Mouse (Mus musculus): ENCODE measurements around the gene Ctps. TPM values are rescaled to one million over a fixed set of nuclear protein-coding genes. Genes with fewer than 3 reads are reported as not detected.
"Not testable (repeated sequence)": the region's sequence is repeated elsewhere in the genome, so short reads cannot be mapped to it uniquely, and the experiment has no call there.

The Ctps gene
- polyA plus RNA-seq, 1 experiment = 33.8 TPM

GRCm38 (mm10) chr4:120602669-120603068 is 32.6 kb upstream of the Ctps start:
- Histone ChIP-seq H3K4me3 (ENCODE audit: insufficient read depth, low read length) (no peak overlapping the region), H3K4me1 (ENCODE audit: control insufficient read depth, insufficient read depth, low read length) (no peaks in the 10 kb centered on the region; the same call in 1 of the 2 replicates), H3K27ac (ENCODE audit: insufficient read depth, low read length) (no peak overlapping the region)
- TF ChIP-seq CTCF (IDR thresholded peaks at IDR 0.05; ENCODE audit: extremely low read depth, insufficient read depth, low read length) (no peak), POLR2A (IDR thresholded peaks at IDR 0.05; ENCODE audit: extremely low read depth, insufficient read depth, low read length) (no peak)

DNA sequence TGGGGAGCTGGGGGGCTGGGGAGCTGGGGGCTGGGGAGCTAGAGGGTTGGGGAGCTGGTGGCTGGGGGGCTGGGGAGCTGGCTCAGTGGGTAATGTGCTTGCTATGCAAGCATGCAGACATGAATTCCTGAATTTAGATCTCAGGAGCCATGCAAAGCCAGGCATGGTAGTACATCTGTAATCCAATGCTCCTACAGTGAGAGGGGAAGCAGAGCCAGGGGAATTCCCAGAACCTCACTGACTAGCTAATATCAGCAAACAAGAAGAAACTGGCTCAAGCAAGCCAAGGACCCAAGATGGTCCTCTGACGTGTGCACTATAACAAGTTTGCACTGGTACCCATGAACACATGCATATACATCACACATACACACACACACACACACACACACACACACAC is 31.7 kb upstream of the Ctps start:
- TF ChIP-seq CTCF (IDR thresholded peaks at IDR 0.05; ENCODE audit: extremely low read depth, insufficient read depth, low read length) (no peak), POLR2A (IDR thresholded peaks at IDR 0.05; ENCODE audit: extremely low read depth, insufficient read depth, low read length) (no peak)
- H3K4me1 ChIP-seq (ENCODE audit: control insufficient read depth, insufficient read depth, low read length) = no peaks in the 10 kb centered on the region; the same call in 1 of the 2 replicates
- no peak overlapping the region for H3K4me3 ChIP-seq (ENCODE audit: insufficient read depth, low read length)
- H3K27ac ChIP-seq (ENCODE audit: insufficient read depth, low read length) = no peak overlapping the region

DNA sequence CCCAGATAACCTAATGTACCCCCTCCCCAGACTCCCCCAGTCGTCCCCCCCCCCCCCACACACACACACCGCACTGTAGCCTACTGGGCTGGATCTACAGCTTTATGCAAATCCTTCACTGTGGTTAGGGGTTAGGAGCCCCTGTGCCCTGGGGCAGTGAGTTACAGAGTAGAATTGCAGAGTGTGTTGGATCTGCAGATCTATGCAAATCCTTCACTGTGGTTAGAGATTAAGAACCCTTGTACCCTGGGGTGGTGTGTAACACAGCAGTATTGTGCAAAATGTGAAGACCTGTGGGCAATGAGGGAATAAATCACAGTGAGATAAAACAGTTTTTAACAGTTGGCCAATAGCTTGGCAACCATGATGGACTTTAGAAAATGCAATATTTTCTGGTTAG is 28.8 kb upstream of the Ctps start:
- TF ChIP-seq POLR2A (IDR thresholded peaks at IDR 0.05; ENCODE audit: extremely low read depth, insufficient read depth, low read length) (no peak), CTCF (IDR thresholded peaks at IDR 0.05; ENCODE audit: extremely low read depth, insufficient read depth, low read length) (no peak)
- Histone ChIP-seq H3K4me3 (ENCODE audit: insufficient read depth, low read length) (no peak overlapping the region), H3K27ac (ENCODE audit: insufficient read depth, low read length) (no peak overlapping the region), H3K4me1 (ENCODE audit: control insufficient read depth, insufficient read depth, low read length) (no peaks in the 10 kb centered on the region)

- not testable (repeated sequence) for H3K4me3 ChIP-seq (ENCODE audit: insufficient read depth, low read length); H3K27ac ChIP-seq (ENCODE audit: insufficient read depth, low read length); H3K4me1 ChIP-seq (ENCODE audit: control insufficient read depth, insufficient read depth, low read length)
Observed at GRCm38 (mm10) chr4:120596210-120596609, 26.1 kb upstream of the Ctps start.

- no peak overlapping the region for H3K4me3 ChIP-seq (ENCODE audit: insufficient read depth, low read length)
- no peaks in the 10 kb centered on the region; the same call in 1 of the 2 replicates for H3K4me1 ChIP-seq (ENCODE audit: control insufficient read depth, insufficient read depth, low read length)
- TF ChIP-seq CTCF (IDR thresholded peaks at IDR 0.05; ENCODE audit: extremely low read depth, insufficient read depth, low read length) (no peak), POLR2A (IDR thresholded peaks at IDR 0.05; ENCODE audit: extremely low read depth, insufficient read depth, low read length) (no peak)
- H3K27ac ChIP-seq (ENCODE audit: insufficient read depth, low read length) = no peak overlapping the region
Observed at GRCm38 (mm10) chr4:120590973-120591372, 20.9 kb upstream of the Ctps start.

DNA sequence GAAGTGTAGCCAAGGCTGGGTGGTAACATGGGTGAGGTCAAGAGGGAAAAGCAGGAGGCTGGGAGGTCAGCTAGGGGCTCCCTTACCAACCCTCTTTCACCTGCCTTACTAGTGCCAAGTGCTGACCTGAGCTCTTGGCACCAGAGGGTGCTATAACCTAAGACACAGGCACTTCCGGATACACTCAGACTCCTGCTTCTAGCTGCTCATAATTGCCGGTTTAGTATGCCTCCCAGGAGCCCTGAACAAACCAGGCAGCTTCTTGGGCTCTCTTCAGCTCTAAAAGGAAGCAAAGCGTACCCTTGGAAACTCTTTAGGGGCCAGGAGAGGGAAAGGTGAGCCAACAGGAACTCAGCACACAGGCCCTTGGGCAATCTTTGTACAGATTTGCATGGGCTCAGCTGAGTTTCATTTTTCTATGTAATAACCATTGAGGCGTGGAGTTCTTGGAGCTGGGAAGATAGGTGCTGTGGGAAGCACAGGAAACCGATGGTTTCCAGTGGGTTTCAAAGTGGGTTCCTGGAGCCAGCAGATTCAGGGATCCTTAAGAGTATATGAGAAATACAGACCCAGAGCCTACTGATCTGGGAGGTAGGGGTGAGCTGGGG is 19.8 kb upstream of the Ctps start:
- Histone ChIP-seq H3K4me1 (ENCODE audit: control insufficient read depth, insufficient read depth, low read length) (no peaks in the 10 kb centered on the region; the same call in 1 of the 2 replicates), H3K27ac (ENCODE audit: insufficient read depth, low read length) (no peak overlapping the region), H3K4me3 (ENCODE audit: insufficient read depth, low read length) (no peak overlapping the region)
- peak; percentile 99 for TF ChIP-seq CTCF (IDR thresholded peaks at IDR 0.05; ENCODE audit: extremely low read depth, insufficient read depth, low read length)
- TF ChIP-seq POLR2A (IDR thresholded peaks at IDR 0.05; ENCODE audit: extremely low read depth, insufficient read depth, low read length) = no peak

DNA sequence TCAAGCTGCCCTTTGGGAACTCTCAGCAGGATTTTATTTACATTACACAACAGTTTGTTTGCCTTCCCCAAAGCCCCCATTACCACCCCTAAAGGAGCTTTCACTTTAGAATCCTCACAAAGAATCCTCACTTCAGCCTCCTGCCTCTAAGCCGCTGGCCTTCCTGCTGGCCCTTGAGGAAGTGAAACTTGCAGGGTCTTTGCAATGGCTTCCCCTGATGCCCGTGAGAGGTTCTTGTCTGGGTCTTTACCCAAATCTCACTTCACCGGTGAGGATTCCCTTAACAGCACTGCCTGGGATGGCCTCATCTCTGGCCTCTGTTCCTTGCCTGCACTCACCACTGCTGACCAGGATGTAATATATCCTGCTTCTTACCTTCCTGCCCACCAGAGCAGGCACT is 19.0 kb upstream of the Ctps start:
- no peak for TF ChIP-seq CTCF (IDR thresholded peaks at IDR 0.05; ENCODE audit: extremely low read depth, insufficient read depth, low read length)
- no peak for TF ChIP-seq POLR2A (IDR thresholded peaks at IDR 0.05; ENCODE audit: extremely low read depth, insufficient read depth, low read length)
- Histone ChIP-seq H3K4me1 (ENCODE audit: control insufficient read depth, insufficient read depth, low read length) (no peaks in the 10 kb centered on the region; the same call in 1 of the 2 replicates), H3K4me3 (ENCODE audit: insufficient read depth, low read length) (no peak overlapping the region), H3K27ac (ENCODE audit: insufficient read depth, low read length) (no peak overlapping the region)

DNA sequence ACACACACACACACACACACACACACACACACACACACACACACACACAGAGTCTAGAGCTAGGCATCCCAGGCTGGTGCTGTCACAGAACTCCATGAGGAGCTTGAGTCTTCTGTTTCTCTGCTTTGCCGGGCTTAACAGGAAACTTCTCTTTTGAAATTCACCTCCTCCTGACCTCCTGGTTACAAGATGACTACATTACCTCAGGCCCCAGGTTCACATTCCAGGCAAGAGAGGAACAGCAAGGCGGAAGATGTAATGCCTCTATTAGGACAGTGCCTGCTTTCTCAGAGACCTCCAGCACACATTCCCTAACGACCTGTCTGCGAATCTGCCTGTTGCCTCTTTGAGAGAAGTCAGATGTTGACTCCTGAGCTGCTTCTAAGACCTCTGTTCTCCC is 18.4 kb upstream of the Ctps start, which contains the start of gene Gm8439:
Gene Gm8439, plus strand, starts transcription at position 301 of the 400 bp plus-strand sequence.
- no peak within 1 kb of the TSS for H3K4me3 ChIP-seq (ENCODE audit: insufficient read depth, low read length)
- no peak for TF ChIP-seq POLR2A (IDR thresholded peaks at IDR 0.05; ENCODE audit: extremely low read depth, insufficient read depth, low read length)
- TF ChIP-seq CTCF (IDR thresholded peaks at IDR 0.05; ENCODE audit: extremely low read depth, insufficient read depth, low read length) = no peak
- no peaks in the 10 kb centered on the region; the same call in 1 of the 2 replicates for H3K4me1 ChIP-seq (ENCODE audit: control insufficient read depth, insufficient read depth, low read length)
- H3K27ac ChIP-seq (ENCODE audit: insufficient read depth, low read length) = no peak within 1 kb of the TSS

DNA sequence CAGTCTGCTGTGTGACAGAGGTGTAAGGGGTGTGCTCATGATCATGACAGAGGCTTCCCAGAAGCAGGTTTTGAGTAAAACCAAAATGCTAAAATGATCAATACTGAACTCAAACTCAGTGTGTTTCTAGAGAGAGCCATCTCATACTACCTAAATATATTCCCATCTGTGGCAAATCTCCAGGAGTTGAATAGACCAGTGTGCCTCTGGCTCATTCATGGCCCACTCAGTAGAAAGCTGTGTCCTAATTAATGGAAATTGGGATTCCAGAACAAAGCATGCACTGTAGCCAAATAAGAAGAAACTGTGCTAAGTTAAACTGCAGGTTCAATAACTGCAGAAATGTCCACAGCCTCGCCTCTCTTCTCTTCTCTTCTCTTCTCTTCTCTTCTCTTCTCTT is 16.9 kb upstream of the Ctps start:
- no peak overlapping the region for H3K27ac ChIP-seq (ENCODE audit: insufficient read depth, low read length)
- H3K4me1 ChIP-seq (ENCODE audit: control insufficient read depth, insufficient read depth, low read length) = no peaks in the 10 kb centered on the region; the same call in 1 of the 2 replicates
- TF ChIP-seq POLR2A (IDR thresholded peaks at IDR 0.05; ENCODE audit: extremely low read depth, insufficient read depth, low read length) = no peak
- H3K4me3 ChIP-seq (ENCODE audit: insufficient read depth, low read length) = no peak overlapping the region

GRCm38 (mm10) chr4:120581711-120582110 is 11.6 kb upstream of the Ctps start:
- Histone ChIP-seq H3K4me3 (ENCODE audit: insufficient read depth, low read length) (no peak overlapping the region), H3K4me1 (ENCODE audit: control insufficient read depth, insufficient read depth, low read length) (no peaks in the 10 kb centered on the region), H3K27ac (ENCODE audit: insufficient read depth, low read length) (no peak overlapping the region)
- TF ChIP-seq POLR2A (IDR thresholded peaks at IDR 0.05; ENCODE audit: extremely low read depth, insufficient read depth, low read length) (no peak), CTCF (IDR thresholded peaks at IDR 0.05; ENCODE audit: extremely low read depth, insufficient read depth, low read length) (no peak)

All from cortical plate, adult 2 months (tissue).